Mouse (Mus musculus): ENCODE measurements around the gene Cdkn2d.

Cdkn2d gene

DNA sequence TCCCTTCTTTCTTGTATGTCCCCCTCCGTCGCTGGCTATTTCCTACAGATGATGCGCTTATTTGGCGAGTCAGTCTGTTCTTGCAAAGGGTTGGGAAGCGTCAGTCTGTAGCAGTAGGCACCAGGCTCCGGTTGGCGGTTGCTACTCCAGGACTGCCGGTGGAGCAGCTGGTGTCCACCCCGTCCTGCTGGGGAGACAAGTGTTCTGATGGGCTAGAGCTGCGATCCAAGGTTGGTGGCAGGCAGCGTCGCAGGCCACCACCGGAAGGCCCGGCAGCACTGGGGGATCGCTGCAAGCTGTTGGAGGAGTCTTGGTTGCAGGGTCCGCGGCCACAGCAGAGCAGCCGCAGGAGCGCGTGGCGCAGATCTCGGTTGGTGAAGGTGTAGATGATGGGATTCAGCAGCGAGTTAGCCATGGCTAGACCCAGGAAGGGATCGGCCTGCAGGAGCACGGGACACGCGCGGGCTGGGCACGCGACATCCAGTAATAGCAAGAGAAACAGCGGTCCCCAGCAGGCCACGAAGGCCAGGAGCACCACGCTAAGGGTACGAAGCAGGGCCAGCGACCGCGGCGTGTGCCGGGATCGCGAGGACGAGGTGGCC lies 47.3 kb downstream of the Cdkn2d start:
- DNase-seq: peak in 1 of 2 experiments; percentile 86

DNA sequence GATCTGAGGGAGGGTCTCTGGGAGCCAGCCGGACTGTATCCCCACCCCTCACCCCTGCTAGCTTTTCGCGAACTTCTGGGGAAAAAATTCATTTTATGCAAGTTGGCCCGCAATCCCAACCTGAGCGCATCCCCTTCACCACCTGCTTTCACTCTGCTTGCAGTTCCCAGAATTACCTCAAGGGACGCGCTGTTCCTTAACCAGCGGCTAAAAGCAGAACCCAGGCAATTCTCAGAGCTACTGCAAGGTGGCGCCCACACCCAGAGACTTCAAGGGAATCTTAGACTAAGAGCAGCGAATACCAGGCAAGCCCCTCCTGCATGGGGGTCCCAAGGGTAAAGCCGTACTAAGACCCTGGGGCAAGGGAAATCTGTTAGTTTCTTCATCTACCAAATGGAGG lies 49.9 kb downstream of the Cdkn2d start:
- DNase-seq: peak; percentile 87 to 92

DNA sequence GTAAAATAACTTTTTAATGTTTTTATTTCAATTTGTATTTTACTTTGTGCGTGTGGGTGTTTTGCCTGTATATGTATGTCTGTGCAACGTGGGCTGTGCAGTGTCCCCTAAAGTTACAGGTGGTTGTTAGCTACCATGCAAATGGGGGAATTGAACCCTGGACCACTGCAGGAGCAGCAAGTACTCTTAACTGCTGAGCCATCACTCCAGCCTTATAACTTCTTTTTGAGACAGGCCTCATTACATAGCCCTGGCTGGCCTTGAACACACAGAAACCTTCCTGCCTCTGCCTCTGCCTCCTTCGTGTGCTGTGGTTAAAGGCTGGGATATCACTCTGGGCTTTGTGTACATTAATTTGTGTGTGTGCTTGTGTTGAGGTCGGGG lies 51.8 kb downstream of the Cdkn2d start:
- no peak for DNase-seq

DNA sequence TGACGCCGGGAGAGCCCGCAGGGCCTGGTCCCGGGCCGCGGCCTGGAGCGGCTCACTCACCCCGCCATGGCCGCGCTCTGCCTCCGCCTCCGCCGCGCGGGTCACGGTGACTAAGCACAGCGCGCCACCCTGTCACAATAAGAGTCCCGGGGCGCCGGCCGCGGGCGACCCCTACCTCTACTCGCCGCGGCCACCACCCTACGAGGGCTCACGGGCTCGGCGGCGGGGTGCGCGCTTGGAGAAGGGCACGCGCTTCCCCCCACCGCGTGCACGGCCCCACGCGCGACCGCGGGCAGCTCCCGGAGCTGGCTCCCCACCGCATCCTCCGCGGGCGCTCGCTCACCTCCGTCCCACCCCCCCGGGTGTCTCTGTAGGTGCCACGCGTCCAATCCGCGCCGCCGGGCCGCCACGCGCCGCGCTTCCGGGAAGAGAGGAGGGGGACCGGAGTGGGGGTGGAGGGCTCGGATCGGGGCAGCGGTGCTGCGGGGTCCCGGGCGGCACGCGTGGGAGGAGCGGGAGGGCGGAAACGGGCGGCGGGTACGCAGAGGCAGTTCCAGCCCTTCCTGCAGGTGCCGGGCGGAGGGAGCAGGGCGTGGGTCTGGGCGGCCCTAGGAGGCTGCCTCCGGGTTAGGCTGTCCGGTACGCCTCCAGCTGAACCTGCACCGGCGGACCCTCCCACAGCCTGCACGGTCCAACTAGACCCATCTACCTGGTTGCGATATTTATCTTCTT lies 52.3 kb downstream of the Cdkn2d start, which contains the start of gene Keap1:
Keap1 (minus strand) TSS at position 629 of the 732 bp plus-strand sequence.
- DNase-seq: peak; percentile 89 to 90
